Mouse (Mus musculus) v-Abl transformed pro-B cells (cell line): ENCODE measurements at regions not wholly inside any gene's neighbourhood (a gene's known extent, or its start where the extent isn't known, plus 50 kb on each side); places are given as distances from the start of the nearest gene placed in this dataset.
"Not testable (repeated sequence)": the region's sequence is repeated elsewhere in the genome, so short reads cannot be mapped to it uniquely, and the experiment has no call there.

ENCODE experiments used
- in situ Hi-C, 2 experiments: fragments of 400-800 bp; cut with MboI; formaldehyde crosslinking; loops; one replicate each; pipeline ENCODE4 v1.15.1; 2025; ENCODE audit not compliant: unreplicated experiment in 2 of 2

- in situ Hi-C loops: no loop called here
Measured at GRCm38 (mm10) chr2:166291266-166291665, 135.8 kb upstream of the Sulf2 start.

GRCm38 (mm10) chr2:166290826-166291225 is 135.4 kb upstream of the Sulf2 start:
- in situ Hi-C loops: no loop called here

- in situ Hi-C loops: no loop called here
Measured at GRCm38 (mm10) chr2:166289198-166289597, 133.7 kb upstream of the Sulf2 start.

GRCm38 (mm10) chr2:166281137-166281536 is 125.7 kb upstream of the Sulf2 start:
- in situ Hi-C loops: not testable (repeated sequence)

GRCm38 (mm10) chr2:166280651-166281127 is 125.2 kb upstream of the Sulf2 start:
- in situ Hi-C loops: no loop called here

- in situ Hi-C loops: no loop called here
Measured at GRCm38 (mm10) chr2:166279676-166280075, 124.2 kb upstream of the Sulf2 start.

- in situ Hi-C loops: no loop called here
Measured at GRCm38 (mm10) chr2:166275398-166275797, 119.9 kb upstream of the Sulf2 start.

GRCm38 (mm10) chr2:166274016-166274346 is 118.5 kb upstream of the Sulf2 start:
- in situ Hi-C loops: no loop called here

- in situ Hi-C loops: no loop called here
Measured at GRCm38 (mm10) chr2:166273312-166274015, 118.0 kb upstream of the Sulf2 start.

- in situ Hi-C loops: no loop called here
Measured at GRCm38 (mm10) chr2:166272841-166273240, 117.4 kb upstream of the Sulf2 start.

GRCm38 (mm10) chr2:166272190-166272543 is 116.7 kb upstream of the Sulf2 start:
- in situ Hi-C loops: no loop called here

GRCm38 (mm10) chr2:166271373-166272189 is 116.1 kb upstream of the Sulf2 start:
- in situ Hi-C loops: no loop called here

GRCm38 (mm10) chr2:166270007-166270406 is 114.5 kb upstream of the Sulf2 start:
- in situ Hi-C loops: no loop called here

GRCm38 (mm10) chr2:166266915-166267314 is 111.5 kb upstream of the Sulf2 start:
- in situ Hi-C loops: no loop called here

GRCm38 (mm10) chr2:166266507-166266906 is 111.0 kb upstream of the Sulf2 start:
- in situ Hi-C loops: no loop called here

GRCm38 (mm10) chr2:166264756-166265155 is 109.3 kb upstream of the Sulf2 start:
- in situ Hi-C loops: no loop called here

GRCm38 (mm10) chr2:166261799-166262198 is 106.3 kb upstream of the Sulf2 start:
- in situ Hi-C loops: no loop called here

GRCm38 (mm10) chr2:166261065-166261464 is 105.6 kb upstream of the Sulf2 start:
- in situ Hi-C loops: no loop called here

- in situ Hi-C loops: no loop called here
Measured at GRCm38 (mm10) chr2:166258771-166259180, 103.3 kb upstream of the Sulf2 start.

GRCm38 (mm10) chr2:166257666-166258065 is 102.2 kb upstream of the Sulf2 start:
- in situ Hi-C loops: no loop called here

GRCm38 (mm10) chr2:166256193-166256592 is 100.7 kb upstream of the Sulf2 start:
- in situ Hi-C loops: no loop called here

- in situ Hi-C loops: no loop called here
Measured at GRCm38 (mm10) chr2:166254581-166254980, 99.1 kb upstream of the Sulf2 start.
